Mouse (Mus musculus): ENCODE data around the gene Tial1. TPM values are rescaled to one million over a fixed set of nuclear protein-coding genes. Genes with fewer than 3 reads are reported as not detected.
A peak's percentile ranks its signal among the peaks of the same experiment; 100 is the strongest.

The Tial1 gene
- polyA plus RNA-seq, 1 experiment from 2014 or later: 10.2 TPM

- H3K4me1 ChIP-seq (ENCODE audit: insufficient read depth): peaks cover 25% of the 10 kb centered on the region
- H3K36me3 ChIP-seq (replicated peaks; ENCODE audit: insufficient read depth, low read length): no peaks in the 10 kb centered on the region
- no peak overlapping the region for H3K4me2 ChIP-seq (ENCODE audit: low read depth, low read length)
- no peak for TF ChIP-seq EP300 (IDR thresholded peaks at IDR 0.05; ENCODE audit: low read depth)
- no peak for TF ChIP-seq CTCF (IDR thresholded peaks at IDR 0.05; ENCODE audit: low read depth)
- peaks cover 49% of the 10 kb centered on the region for H3K27me3 ChIP-seq (ENCODE audit: insufficient read depth, low read length)
- no peak overlapping the region for H3K4me3 ChIP-seq (ENCODE audit: low read depth, low read length)
- H3K9me3 ChIP-seq (ENCODE audit: low read length): no peaks in the 10 kb centered on the region
- 30% methylated on average over 9 of the region's 9 CpGs for WGBS (ENCODE audit: insufficient replicate concordance)
- no peak for ATAC-seq
- no peak overlapping the region for H3K27ac ChIP-seq (ENCODE audit: low read depth)
- DNase-seq: no peak
- H3K9ac ChIP-seq (replicated peaks): no peak overlapping the region
These were observed 41.8 kb downstream of the Tial1 start for GRCm38 (mm10) chr7:128419690-128420089.

DNA sequence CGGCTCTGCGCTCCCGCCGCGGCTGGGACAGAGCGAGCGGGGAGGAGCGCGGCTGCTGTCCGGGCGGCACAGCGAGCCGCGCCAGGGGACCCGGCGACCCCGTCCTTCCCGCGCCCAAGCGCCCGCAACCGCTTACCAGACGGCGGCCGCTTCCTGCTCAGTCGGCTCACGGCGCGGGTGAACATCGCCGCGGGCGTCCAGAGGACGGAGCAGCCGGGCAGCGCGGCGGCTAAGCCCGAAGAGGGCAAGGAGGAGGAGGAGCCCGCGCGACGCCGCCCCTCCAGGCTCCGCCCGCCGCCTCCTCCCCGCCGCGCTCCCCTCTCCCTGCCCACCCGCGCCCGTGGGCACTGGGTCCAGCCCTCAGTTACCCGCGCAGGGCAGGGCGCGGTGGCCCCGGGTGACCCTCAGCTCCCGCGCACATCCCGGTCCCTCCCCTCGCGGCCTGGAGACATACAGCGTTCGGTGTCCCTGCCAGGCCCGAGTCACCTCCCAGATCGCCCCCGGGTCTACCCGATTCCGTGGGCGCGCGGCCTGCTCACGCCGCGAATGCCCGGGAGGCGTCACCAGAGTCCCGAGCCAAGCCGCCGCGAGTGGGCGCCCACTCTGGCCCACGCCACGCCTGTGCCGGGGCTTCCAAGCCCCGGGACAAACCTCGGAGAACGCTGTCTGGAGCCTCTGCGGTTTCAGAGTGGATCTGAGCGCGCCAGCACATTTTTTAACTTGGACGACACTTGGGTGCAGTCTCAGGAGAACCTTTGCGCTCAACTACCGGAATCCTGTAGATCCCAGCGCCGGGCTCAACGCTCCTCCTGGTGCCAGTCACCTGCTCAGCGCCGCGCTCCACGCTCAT lies 43.4 kb downstream of the Tial1 start, which contains the start of gene Rgs10:
Rgs10 (minus strand) TSS at position 829 of the 850 bp plus-strand sequence.
- peaks cover 49% of the 10 kb centered on the region for H3K27me3 ChIP-seq (ENCODE audit: insufficient read depth, low read length)
- H3K4me2 ChIP-seq (ENCODE audit: low read depth, low read length): peak within 1 kb of the TSS; percentile 100
- H3K4me3 ChIP-seq (ENCODE audit: low read depth, low read length): peak within 1 kb of the TSS; percentile 79
- H3K36me3 ChIP-seq (replicated peaks; ENCODE audit: insufficient read depth, low read length): no peaks in the 10 kb centered on the region
- ATAC-seq (peak; percentile 77), DNase-seq (peak; percentile 70)
- peak within 1 kb of the TSS; percentile 74 for H3K9ac ChIP-seq (replicated peaks)
- TF ChIP-seq EP300 (IDR thresholded peaks at IDR 0.05; ENCODE audit: low read depth) (no peak), CTCF (IDR thresholded peaks at IDR 0.05; ENCODE audit: low read depth) (0 out of 2 replicates have a peak, but pooled peaks have one; percentile 7)
- no peaks in the 10 kb centered on the region for H3K9me3 ChIP-seq (ENCODE audit: low read length)
- peaks cover 25% of the 10 kb centered on the region for H3K4me1 ChIP-seq (ENCODE audit: insufficient read depth)
- peak within 1 kb of the TSS; percentile 22; the same call in 1 of the 2 replicates for H3K27ac ChIP-seq (ENCODE audit: low read depth)
- WGBS (ENCODE audit: insufficient replicate concordance): 4% methylated on average over 71 of the region's 102 CpGs

DNA sequence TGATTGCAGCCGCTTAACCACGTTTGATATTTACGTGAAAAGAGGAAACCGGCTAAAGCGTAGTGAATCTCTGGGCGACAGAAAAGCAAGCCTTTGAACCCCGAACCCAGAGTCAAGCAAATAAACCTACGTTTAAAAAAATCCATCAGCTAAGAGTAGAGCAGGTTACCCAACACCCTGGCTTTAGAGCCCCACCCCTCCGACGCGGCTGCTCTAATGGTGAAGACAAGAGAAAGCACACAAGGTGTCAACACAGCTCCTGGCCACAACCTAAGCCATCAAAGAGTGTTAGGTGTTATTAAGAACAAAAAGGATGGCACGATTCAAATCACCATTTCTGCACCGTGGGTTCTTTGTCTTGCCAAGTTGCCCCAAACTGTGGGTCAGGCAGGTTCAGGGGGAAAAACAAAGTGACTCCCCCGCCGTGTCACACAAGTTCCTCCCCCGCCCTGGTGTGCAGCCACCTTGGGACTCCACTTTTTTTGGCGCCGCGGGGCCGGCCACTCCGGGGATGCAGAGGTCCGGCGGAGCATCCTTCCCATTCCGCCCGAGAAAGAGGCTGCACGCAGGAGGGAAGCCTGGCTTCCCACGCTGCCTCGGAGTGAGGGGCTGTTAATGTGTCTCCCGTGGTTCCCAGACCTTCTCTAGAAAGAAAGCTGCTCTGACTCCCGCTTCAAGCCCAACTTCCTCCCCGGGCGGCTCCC lies 44.1 kb downstream of the Tial1 start:
- no peaks in the 10 kb centered on the region for H3K36me3 ChIP-seq (replicated peaks; ENCODE audit: insufficient read depth, low read length)
- H3K9ac ChIP-seq (replicated peaks): peak overlapping the region; percentile 74
- peaks cover 28% of the 10 kb centered on the region for H3K4me1 ChIP-seq (ENCODE audit: insufficient read depth)
- H3K4me2 ChIP-seq (ENCODE audit: low read depth, low read length): peak overlapping the region; percentile 100
- H3K9me3 ChIP-seq (ENCODE audit: low read length): no peaks in the 10 kb centered on the region
- H3K27ac ChIP-seq (ENCODE audit: low read depth): peak overlapping the region; percentile 22; the same call in 1 of the 2 replicates
- peaks cover 49% of the 10 kb centered on the region for H3K27me3 ChIP-seq (ENCODE audit: insufficient read depth, low read length)
- peak overlapping the region; percentile 79 for H3K4me3 ChIP-seq (ENCODE audit: low read depth, low read length)
- DNase-seq (peak; percentile 43), ATAC-seq (no peak)
- TF ChIP-seq CTCF (IDR thresholded peaks at IDR 0.05; ENCODE audit: low read depth) (no peak), EP300 (IDR thresholded peaks at IDR 0.05; ENCODE audit: low read depth) (no peak)
- WGBS (ENCODE audit: insufficient replicate concordance): 2% methylated on average over 32 of the region's 32 CpGs

DNA sequence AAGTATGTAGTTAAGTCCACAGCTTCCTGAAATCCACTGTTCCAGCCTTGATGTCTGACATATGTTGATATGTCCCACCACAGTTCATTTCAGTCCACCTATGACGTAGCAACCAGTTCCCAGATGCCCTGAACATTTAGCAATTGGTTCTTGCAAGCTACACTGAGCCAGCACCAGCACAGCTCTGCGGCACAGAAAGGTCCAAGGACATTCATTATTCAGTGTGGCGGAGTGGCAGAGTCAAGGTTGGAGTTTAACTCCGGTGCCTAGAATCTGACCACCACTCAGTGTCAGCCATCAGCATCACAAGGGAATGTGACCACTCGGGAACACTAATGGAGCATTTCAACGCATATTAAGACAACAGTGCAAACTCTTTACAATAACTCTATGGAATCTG lies 44.9 kb downstream of the Tial1 start:
- Histone ChIP-seq H3K4me3 (ENCODE audit: low read depth, low read length) (peak overlapping the region; percentile 79), H3K9ac (replicated peaks) (no peak overlapping the region), H3K27me3 (ENCODE audit: insufficient read depth, low read length) (peaks cover 49% of the 10 kb centered on the region), H3K27ac (ENCODE audit: low read depth) (no peak overlapping the region), H3K4me2 (ENCODE audit: low read depth, low read length) (peak overlapping the region; percentile 100), H3K36me3 (replicated peaks; ENCODE audit: insufficient read depth, low read length) (no peaks in the 10 kb centered on the region), H3K4me1 (ENCODE audit: insufficient read depth) (peaks cover 34% of the 10 kb centered on the region), H3K9me3 (ENCODE audit: low read length) (no peaks in the 10 kb centered on the region)
- TF ChIP-seq CTCF (IDR thresholded peaks at IDR 0.05; ENCODE audit: low read depth): no peak
- 62% methylated on average over 6 of the region's 6 CpGs for WGBS (ENCODE audit: insufficient replicate concordance)
- DNase-seq (no peak), ATAC-seq (no peak)

GRCm38 (mm10) chr7:128414433-128414832 lies 47.1 kb downstream of the Tial1 start:
- Histone ChIP-seq H3K4me2 (ENCODE audit: low read depth, low read length) (peak overlapping the region; percentile 43), H3K4me1 (ENCODE audit: insufficient read depth) (peaks cover 34% of the 10 kb centered on the region), H3K27me3 (ENCODE audit: insufficient read depth, low read length) (peaks cover 33% of the 10 kb centered on the region), H3K27ac (ENCODE audit: low read depth) (peak overlapping the region; percentile 18; the same call in 1 of the 2 replicates), H3K9me3 (ENCODE audit: low read length) (no peaks in the 10 kb centered on the region), H3K9ac (replicated peaks) (no peak overlapping the region), H3K4me3 (ENCODE audit: low read depth, low read length) (no peak overlapping the region), H3K36me3 (replicated peaks; ENCODE audit: insufficient read depth, low read length) (no peaks in the 10 kb centered on the region)
- 33% methylated on average over 8 of the region's 8 CpGs for WGBS (ENCODE audit: insufficient replicate concordance)
- no peak for DNase-seq
- peak; percentile 66 for ATAC-seq
- TF ChIP-seq EP300 (IDR thresholded peaks at IDR 0.05; ENCODE audit: low read depth) (peak; percentile 82), CTCF (IDR thresholded peaks at IDR 0.05; ENCODE audit: low read depth) (no peak)
